Mouse (Mus musculus): Measurements from ENCODE around the gene Strip2. TPM values are rescaled to one million over a fixed set of nuclear protein-coding genes. Genes with fewer than 3 reads are reported as not detected.

Gene Strip2
- total and polyA plus RNA-seq, 3 experiments: 0.12 to 0.39 TPM; not detected in 1

- H3K9me3 ChIP-seq (replicated peaks; ENCODE audit: insufficient read depth, low read length): no peaks in the 10 kb centered on the region
- no peak overlapping the region for H3K27ac ChIP-seq (ENCODE audit: control insufficient read depth, low read depth, low read length)
- DNase-seq (ENCODE audit: low read depth, low spot score): no peak
- TF ChIP-seq POLR2AphosphoS2 (IDR thresholded peaks at IDR 0.05; ENCODE audit: low read length): no peak
- no peak for TF ChIP-seq ELF1 (IDR thresholded peaks at IDR 0.05; ENCODE audit: low read depth, low read length)
- TF ChIP-seq CTCF (IDR thresholded peaks at IDR 0.05 in 2 of 3, conservative IDR thresholded peaks at IDR 0.05 in 1 of 3; ENCODE audit: control insufficient read depth in 1 of 3, insufficient read depth in 1 of 3, low read depth in 2 of 3, low read length in 3 of 3, poor library complexity in 1 of 3, severe bottlenecking in 1 of 3): no peak
- no peak for TF ChIP-seq NELFE (IDR thresholded peaks at IDR 0.05; ENCODE audit: low read depth, low read length)
- TF ChIP-seq HCFC1 (IDR thresholded peaks at IDR 0.05; ENCODE audit: low read depth, low read length): no peak
- no peak for TF ChIP-seq USF1 (IDR thresholded peaks at IDR 0.05; ENCODE audit: low read depth, low read length)
- no peaks in the 10 kb centered on the region for H3K36me3 ChIP-seq (ENCODE audit: control insufficient read depth in 1 of 2, insufficient read depth in 2 of 2, low read length in 2 of 2)
- H3K4me3 ChIP-seq (ENCODE audit: control insufficient read depth in 1 of 2, insufficient read depth in 1 of 2, low read depth in 2 of 2, low read length in 2 of 2): no peak overlapping the region
- H3K9ac ChIP-seq (ENCODE audit: control insufficient read depth, low read depth, low read length, poor library complexity, severe bottlenecking): no peak overlapping the region
- no peaks in the 10 kb centered on the region for H3K79me2 ChIP-seq (ENCODE audit: control insufficient read depth, insufficient read depth, low read length, poor library complexity)
- H3K27me3 ChIP-seq (ENCODE audit: control insufficient read depth in 1 of 2, insufficient read depth in 2 of 2, low read length in 2 of 2): no peaks in the 10 kb centered on the region
- H3K4me1 ChIP-seq (ENCODE audit: control insufficient read depth in 1 of 2, insufficient read depth in 2 of 2, low read length in 2 of 2): no peaks in the 10 kb centered on the region
Measured at GRCm38 (mm10) chr6:29930087-29930486, 13.3 kb downstream of the Strip2 start.

- no peak for TF ChIP-seq BHLHE40 (IDR thresholded peaks at IDR 0.05; ENCODE audit: borderline replicate concordance, low read depth, low read length)
- TF ChIP-seq MAFK (IDR thresholded peaks at IDR 0.05; ENCODE audit: borderline replicate concordance, low read depth, low read length): no peak
- no peak for TF ChIP-seq MYC (IDR thresholded peaks at IDR 0.05; ENCODE audit: low read depth, low read length)
- TF ChIP-seq ZC3H11A (IDR thresholded peaks at IDR 0.05; ENCODE audit: low read depth, low read length): no peak
- no peak for TF ChIP-seq TBP (IDR thresholded peaks at IDR 0.05; ENCODE audit: low read depth, low read length)
- TF ChIP-seq USF2 (IDR thresholded peaks at IDR 0.05; ENCODE audit: borderline replicate concordance in 1 of 2, insufficient read depth in 1 of 2, low read depth in 1 of 2, low read length in 2 of 2): no peak
- TF ChIP-seq ZNF384 (IDR thresholded peaks at IDR 0.05; ENCODE audit: low read depth, low read length): no peak
- no peak for TF ChIP-seq POLR2AphosphoS2 (IDR thresholded peaks at IDR 0.05; ENCODE audit: low read length)
- no peak for TF ChIP-seq SIN3A (IDR thresholded peaks at IDR 0.05; ENCODE audit: low read length)
- no peak for TF ChIP-seq MAX (IDR thresholded peaks at IDR 0.05; ENCODE audit: low read length)
- TF ChIP-seq ETS1 (IDR thresholded peaks at IDR 0.05; ENCODE audit: low read depth, low read length): no peak
- TF ChIP-seq MAZ (IDR thresholded peaks at IDR 0.05; ENCODE audit: low read depth, low read length): no peak
- TF ChIP-seq POLR2A (IDR thresholded peaks at IDR 0.05; ENCODE audit: control insufficient read depth in 1 of 2, insufficient read depth in 1 of 2, low read depth in 1 of 2, low read length in 2 of 2, poor library complexity in 1 of 2): no peak
- no peak for TF ChIP-seq ELF1 (IDR thresholded peaks at IDR 0.05; ENCODE audit: low read depth, low read length)
- TF ChIP-seq JUND (IDR thresholded peaks at IDR 0.05; ENCODE audit: low read depth, low read length): no peak
- no peak for TF ChIP-seq NELFE (IDR thresholded peaks at IDR 0.05; ENCODE audit: low read depth, low read length)
- TF ChIP-seq CTCF (IDR thresholded peaks at IDR 0.05 in 2 of 3, conservative IDR thresholded peaks at IDR 0.05 in 1 of 3; ENCODE audit: control insufficient read depth in 1 of 3, insufficient read depth in 1 of 3, low read depth in 2 of 3, low read length in 3 of 3, poor library complexity in 1 of 3, severe bottlenecking in 1 of 3): no peak
- no peak for TF ChIP-seq TAL1 (IDR thresholded peaks at IDR 0.05; ENCODE audit: low read length)
- H3K27ac ChIP-seq (ENCODE audit: control insufficient read depth, low read depth, low read length): no peak overlapping the region
- H3K36me3 ChIP-seq (ENCODE audit: control insufficient read depth in 1 of 2, insufficient read depth in 2 of 2, low read length in 2 of 2): no peaks in the 10 kb centered on the region
- no peaks in the 10 kb centered on the region for H3K4me1 ChIP-seq (ENCODE audit: control insufficient read depth in 1 of 2, insufficient read depth in 2 of 2, low read length in 2 of 2)
- no peaks in the 10 kb centered on the region for H3K27me3 ChIP-seq (ENCODE audit: control insufficient read depth in 1 of 2, insufficient read depth in 2 of 2, low read length in 2 of 2)
- H3K9me3 ChIP-seq (replicated peaks; ENCODE audit: insufficient read depth, low read length): no peaks in the 10 kb centered on the region
- no peak for DNase-seq (ENCODE audit: low read depth, low spot score)
- no peaks in the 10 kb centered on the region for H3K79me2 ChIP-seq (ENCODE audit: control insufficient read depth, insufficient read depth, low read length, poor library complexity)
- no peak overlapping the region for H3K9ac ChIP-seq (ENCODE audit: control insufficient read depth, low read depth, low read length, poor library complexity, severe bottlenecking)
- no peak overlapping the region for H3K4me3 ChIP-seq (ENCODE audit: control insufficient read depth in 1 of 2, insufficient read depth in 1 of 2, low read depth in 2 of 2, low read length in 2 of 2)
Measured at GRCm38 (mm10) chr6:29930665-29931064, 13.9 kb downstream of the Strip2 start.
